Mouse (Mus musculus) adrenal gland, postnatal 36 days (tissue): ENCODE measurements at regions not wholly inside any gene's neighbourhood (a gene's known extent, or its start where the extent isn't known, plus 50 kb on each side); places are given as distances from the start of the nearest gene placed in this dataset.

ENCODE experiments used
- DNase-seq, 2 experiments: peaks; one replicate each; pipeline ENCODE4 v3.0.0; 2021; ENCODE audit warnings: mixed read lengths in 1 of 2

GRCm38 (mm10) chr15:60762071-60762470 is 91.5 kb downstream of the Fam84b start:
- peak in 1 of 2 experiments; percentile 13 for DNase-seq

GRCm38 (mm10) chr15:60760015-60760437 is 93.6 kb downstream of the Fam84b start:
- peak; percentile 74 to 82 for DNase-seq

GRCm38 (mm10) chr15:60754246-60754645 is 99.3 kb downstream of the Fam84b start:
- no peak for DNase-seq

GRCm38 (mm10) chr15:60739598-60739997 is 114.0 kb downstream of the Fam84b start:
- DNase-seq: no peak

GRCm38 (mm10) chr15:60738258-60738657 is 115.3 kb downstream of the Fam84b start:
- DNase-seq: no peak

GRCm38 (mm10) chr15:60732416-60732815 is 121.2 kb downstream of the Fam84b start:
- DNase-seq: no peak

GRCm38 (mm10) chr15:60728754-60729153 is 124.8 kb downstream of the Fam84b start:
- no peak for DNase-seq

GRCm38 (mm10) chr15:60728337-60728736 is 125.2 kb downstream of the Fam84b start:
- no peak for DNase-seq

- no peak for DNase-seq
These were observed 134.2 kb downstream of the Fam84b start for GRCm38 (mm10) chr15:60719332-60719731.

GRCm38 (mm10) chr15:60708678-60709077 is 144.9 kb downstream of the Fam84b start:
- no peak for DNase-seq

- DNase-seq: no peak
These were observed 147.6 kb downstream of the Fam84b start for GRCm38 (mm10) chr15:60706009-60706408.

- DNase-seq: no peak
These were observed 152.3 kb downstream of the Fam84b start for GRCm38 (mm10) chr15:60701273-60701672.

GRCm38 (mm10) chr15:60694746-60695145 is 158.8 kb downstream of the Fam84b start:
- no peak for DNase-seq

- peak; percentile 58 to 61 for DNase-seq
These were observed 159.7 kb downstream of the Fam84b start for GRCm38 (mm10) chr15:60693751-60694500.

GRCm38 (mm10) chr15:60692718-60693597 is 160.6 kb downstream of the Fam84b start:
- DNase-seq: no peak

- DNase-seq: no peak
These were observed 161.4 kb downstream of the Fam84b start for GRCm38 (mm10) chr15:60692149-60692548.

- no peak for DNase-seq
These were observed 176.2 kb downstream of the Fam84b start for GRCm38 (mm10) chr15:60677397-60677796.

GRCm38 (mm10) chr15:60657572-60657971 is 196.0 kb downstream of the Fam84b start:
- DNase-seq: no peak

- no peak for DNase-seq
These were observed 198.5 kb downstream of the Fam84b start for GRCm38 (mm10) chr15:60655113-60655512.

- no peak for DNase-seq
These were observed 204.3 kb downstream of the Fam84b start for GRCm38 (mm10) chr15:60649252-60649651.

GRCm38 (mm10) chr15:60641770-60642169 is 211.8 kb downstream of the Fam84b start:
- no peak for DNase-seq

GRCm38 (mm10) chr15:60633457-60633850 is 220.1 kb downstream of the Fam84b start:
- no peak for DNase-seq

GRCm38 (mm10) chr15:60632789-60633456 is 220.7 kb downstream of the Fam84b start:
- no peak for DNase-seq
